Mouse (Mus musculus) heart, adult 2 months (tissue): ENCODE measurements around the gene Trim41. TPM values are rescaled to one million over a fixed set of nuclear protein-coding genes. Genes with fewer than 3 reads are reported as not detected.

Experiments used
- DNase-seq, 2 experiments: peaks; one replicate each; pipeline ENCODE4 v3.0.0; 2021
- H3K27ac ChIP-seq: fragments of 200-600 bp; 2 replicates; pipeline ENCODE4 v1.8.1; 2022
- H3K27me3 ChIP-seq: fragments of 200-500 bp; 2 replicates; pipeline ENCODE4 v1.6.1; 2012; ENCODE audit warnings: mild to moderate bottlenecking, low read length, inconsistent platforms, mixed read lengths; ENCODE audit not compliant: control insufficient read depth, insufficient read depth
- H3K36me3 ChIP-seq: fragments of 200-500 bp; 2 replicates; pipeline ENCODE4 v1.6.1; 2012; ENCODE audit warnings: low read length, inconsistent platforms; ENCODE audit not compliant: control insufficient read depth, insufficient read depth
- H3K4me1 ChIP-seq: fragments of 200-500 bp; 2 replicates; pipeline ENCODE4 v1.6.1; 2011; ENCODE audit warnings: low read length; ENCODE audit not compliant: control insufficient read depth, insufficient read depth
- H3K4me3 ChIP-seq: fragments of 200-600 bp; 2 replicates; pipeline ENCODE4 v1.8.1; 2022
- H3K79me2 ChIP-seq: fragments of 200-500 bp; replicated peaks from 2 replicates; pipeline ENCODE4 v1.6.1; 2012; ENCODE audit warnings: mild to moderate bottlenecking, inconsistent platforms, low read length, moderate library complexity, mixed read lengths; ENCODE audit not compliant: control insufficient read depth, insufficient read depth
- H3K9ac ChIP-seq: fragments of 200-500 bp; 2 replicates; pipeline ENCODE4 v1.6.1; 2012; ENCODE audit warnings: low read depth, mild to moderate bottlenecking, control low read depth, inconsistent platforms, low read length, mixed read lengths
- CTCF ChIP-seq: fragments of 200-600 bp; IDR thresholded peaks from 2 replicates; pipeline ENCODE4 v1.8.1; 2022; ENCODE audit warnings: antibody characterized with exemption, mild to moderate bottlenecking, moderate library complexity
- EP300 ChIP-seq: fragments of 200-500 bp; IDR thresholded peaks from 2 replicates; pipeline ENCODE4 v1.6.1; 2011; ENCODE audit warnings: low read depth, low read length, control low read depth; ENCODE audit not compliant: insufficient read depth
- POLR2A ChIP-seq: fragments of 200-500 bp; IDR thresholded peaks from 2 replicates; pipeline ENCODE4 v1.6.1; 2011; ENCODE audit warnings: mild to moderate bottlenecking, low read depth, low read length, control low read depth; ENCODE audit not compliant: insufficient read depth
- WGBS: fragments of 180-500 bp; shearing (Covaris S2); methylation state at CpG from one replicate; pipeline ENCODE4 v1.1.7; 2018; 5-methylcytosine and 5-hydroxymethylcytosine counted together
- intact Hi-C: fragments of 180-260 bp; cut with DNase I; formaldehyde crosslinking; loops from one replicate; pipeline ENCODE4 v1.15.1; 2025
- polyA plus RNA-seq: library from polyadenylated mRNA; depleted of rRNA; stranded (reverse); fragments of >200 nt; gene quantifications from 2 replicates; pipeline ENCODE4 v1.2.3, GENCODE M21; 2012
- total RNA-seq, 2 experiments: library from RNA; stranded (reverse); gene quantifications; 2 replicates each; pipeline ENCODE4 v1.2.3; 2021

Gene Trim41
- total and polyA plus RNA-seq, 3 experiments, result 19.1 to 19.9 (median 19.8) TPM

- peaks cover 9% of the 10 kb centered on the region for H3K4me1 ChIP-seq
- H3K4me3 ChIP-seq, result peak overlapping the region; percentile 57
- no peaks in the 10 kb centered on the region; the same call in 1 of the 2 replicates for H3K79me2 ChIP-seq
- no peak overlapping the region for H3K9ac ChIP-seq
- no peak for DNase-seq
- intact Hi-C loops, result no loop called here
- H3K36me3 ChIP-seq, result peaks cover 19% of the 10 kb centered on the region
- H3K27me3 ChIP-seq, result no peaks in the 10 kb centered on the region
- WGBS, result 46% methylated on average over 17 of the region's 17 CpGs
- no peak overlapping the region for H3K27ac ChIP-seq
- no peak for TF ChIP-seq POLR2A
- TF ChIP-seq EP300, result no peak
- no peak for TF ChIP-seq CTCF
These were observed 15.1 kb downstream of the Trim41 start for GRCm38 (mm10) chr11:48801831-48802772.

- intact Hi-C loops, result loop anchor here (1.0 to 5.0 kb wide), 2 partner anchors 15 to 402 kb away; partner anchors contain the start of gene Zfp62
- peaks cover 11% of the 10 kb centered on the region for H3K36me3 ChIP-seq
- H3K4me1 ChIP-seq, result peaks cover 9% of the 10 kb centered on the region
- WGBS, result under 1% methylated on average over 47 of the region's 47 CpGs
- no peaks in the 10 kb centered on the region for H3K27me3 ChIP-seq
- peak; percentile 91 to 92 for DNase-seq
- H3K9ac ChIP-seq, result peak within 1 kb of the TSS; percentile 75
- no peak for TF ChIP-seq CTCF
- TF ChIP-seq POLR2A, result peak; percentile 96
- peak; percentile 64 for TF ChIP-seq EP300
- peak within 1 kb of the TSS; percentile 57 for H3K4me3 ChIP-seq
- peak within 1 kb of the TSS; percentile 94 for H3K27ac ChIP-seq
- no peaks in the 10 kb centered on the region; the same call in 1 of the 2 replicates for H3K79me2 ChIP-seq
These were observed 17.0 kb downstream of the Trim41 start, which contains the start of gene Rack1 for GRCm38 (mm10) chr11:48799921-48800701. Gene Rack1 (plus strand): TSS chr11:48800332.

GRCm38 (mm10) chr11:48798984-48799920, 17.9 kb downstream of the Trim41 start:
- Histone ChIP-seq H3K4me1 (peaks cover 9% of the 10 kb centered on the region), H3K27ac (peak overlapping the region; percentile 94), H3K4me3 (peak overlapping the region; percentile 57), H3K9ac (peak overlapping the region; percentile 75), H3K27me3 (no peaks in the 10 kb centered on the region), H3K36me3 (peaks cover 11% of the 10 kb centered on the region), H3K79me2 (no peaks in the 10 kb centered on the region; the same call in 1 of the 2 replicates)
- 7% methylated on average over 18 of the region's 18 CpGs for WGBS
- no peak for DNase-seq
- TF ChIP-seq EP300, result no peak
- no peak for TF ChIP-seq CTCF
- TF ChIP-seq POLR2A, result no peak
- intact Hi-C loops, result loop anchor here (5.0 kb wide), 1 partner anchor 403 kb away; the partner anchor contains the start of gene Zfp62

GRCm38 (mm10) chr11:48798308-48798707, 18.8 kb downstream of the Trim41 start:
- WGBS, result 52% methylated on average over 7 of the region's 7 CpGs
- DNase-seq, result no peak
- Histone ChIP-seq H3K4me3 (no peak overlapping the region), H3K9ac (no peak overlapping the region), H3K79me2 (no peaks in the 10 kb centered on the region; the same call in 1 of the 2 replicates), H3K27ac (no peak overlapping the region), H3K36me3 (peaks cover 9% of the 10 kb centered on the region), H3K27me3 (no peaks in the 10 kb centered on the region), H3K4me1 (peaks cover 9% of the 10 kb centered on the region)
- TF ChIP-seq POLR2A (no peak), EP300 (no peak), CTCF (no peak)
- intact Hi-C loops, result loop anchor here (5.0 kb wide), 1 partner anchor 404 kb away; the partner anchor contains the start of gene Zfp62

- no peak for TF ChIP-seq CTCF
- TF ChIP-seq POLR2A, result no peak
- TF ChIP-seq EP300, result no peak
- intact Hi-C loops, result loop anchor here (5.0 kb wide), 1 partner anchor 405 kb away; the partner anchor contains the start of gene Zfp62
- no peak overlapping the region for H3K9ac ChIP-seq
These were observed 19.9 kb downstream of the Trim41 start for GRCm38 (mm10) chr11:48797287-48797686.

More at GRCm38 (mm10) chr11:48797287-48797686, 19.9 kb downstream of the Trim41 start:
- no peaks in the 10 kb centered on the region; the same call in 1 of the 2 replicates for H3K79me2 ChIP-seq
- peaks cover 8% of the 10 kb centered on the region for H3K4me1 ChIP-seq
- H3K36me3 ChIP-seq, result peaks cover 6% of the 10 kb centered on the region; the same call in 1 of the 2 replicates
- no peak overlapping the region for H3K27ac ChIP-seq
- WGBS, result 56% methylated on average over 5 of the region's 5 CpGs
- DNase-seq, result no peak
- no peak overlapping the region for H3K4me3 ChIP-seq
- H3K27me3 ChIP-seq, result no peaks in the 10 kb centered on the region
